Mouse (Mus musculus): ENCODE data around the gene Wdr73.

DNA sequence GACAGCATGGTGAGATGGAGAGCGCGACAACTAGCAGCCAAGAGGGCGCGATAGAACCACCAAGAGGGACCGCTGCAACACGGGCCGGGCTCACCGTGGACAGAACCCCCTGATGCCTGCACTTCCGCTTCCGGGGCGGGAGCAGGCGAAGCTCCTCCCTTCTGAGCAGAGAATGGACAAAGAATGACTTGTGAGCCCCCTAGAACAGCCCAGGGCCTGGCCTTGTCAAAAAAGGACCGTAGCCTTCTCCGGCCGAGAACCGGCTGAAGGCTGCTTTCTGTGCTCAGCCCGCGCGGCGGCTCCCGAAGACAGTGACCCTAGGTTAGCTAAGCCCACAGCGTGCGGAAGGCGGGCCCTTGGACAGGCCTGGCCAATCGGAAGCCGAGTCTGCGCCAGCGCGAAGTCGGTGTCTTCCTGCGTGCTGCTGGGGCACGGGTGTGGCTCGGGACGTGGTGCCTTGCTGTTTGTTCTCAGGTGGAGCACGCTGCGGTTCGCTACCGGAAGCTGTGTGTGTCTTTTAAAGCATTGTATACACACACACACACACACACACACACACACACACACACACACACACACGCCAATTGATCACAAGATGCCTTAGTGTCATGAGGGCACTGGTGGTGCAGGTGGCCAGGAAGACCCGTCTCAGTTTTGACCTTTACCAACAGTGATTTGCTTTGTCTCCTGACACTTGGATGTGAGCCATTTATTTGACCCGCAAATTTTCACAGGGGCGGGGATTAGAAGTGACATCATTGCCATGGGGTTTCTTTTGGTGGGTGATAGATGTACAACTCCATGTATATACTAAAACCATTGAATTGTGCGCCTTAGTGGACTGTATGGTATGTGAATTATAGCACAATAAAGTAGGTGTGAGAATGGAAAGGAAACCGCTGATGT, 46.6 kb upstream of the Wdr73 start, which contains the start of gene Sec11a:
- TF ChIP-seq CTCF (IDR thresholded peaks at IDR 0.05; ENCODE audit: low read depth) (no peak), EP300 (IDR thresholded peaks at IDR 0.05; ENCODE audit: low read depth) (no peak)

All from heart, postnatal 0 days (tissue).